Mouse (Mus musculus): Measurements from ENCODE around the gene Vmn2r77. TPM values are rescaled to one million over a fixed set of nuclear protein-coding genes. Genes with fewer than 3 reads are reported as not detected.
"Not testable (repeated sequence)": the region's sequence is repeated elsewhere in the genome, so short reads cannot be mapped to it uniquely, and the experiment has no call there.

Vmn2r77 gene
- total RNA-seq (2015; ENCODE audit: low replicate concordance) (not detected in 2 replicates), total RNA-seq (2017; ENCODE audit: low replicate concordance) (not detected in 2 replicates)

DNA sequence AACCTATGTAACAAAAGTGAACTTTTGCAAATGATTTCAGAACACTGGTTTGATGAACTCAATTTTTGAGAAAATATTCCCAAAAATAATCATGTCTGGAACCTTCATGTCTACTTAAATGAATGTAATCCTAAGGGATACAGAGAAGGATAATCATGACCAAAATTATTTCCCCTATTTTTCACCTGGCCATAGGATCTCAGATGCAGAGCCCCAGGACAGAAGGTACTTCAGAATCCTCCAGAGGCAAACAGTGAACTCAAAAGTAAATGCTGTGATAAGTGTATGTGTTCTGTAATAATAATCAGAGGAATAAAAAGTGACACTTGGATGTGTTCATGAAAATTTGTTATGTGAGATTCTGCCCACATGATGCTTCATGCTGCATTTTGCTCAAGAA is at the start of gene Vmn2r77:
Vmn2r77 (plus strand) TSS at position 301 of the 400 bp plus-strand sequence.
- no peak for ATAC-seq (replicated peaks; ENCODE audit: low FRiP score, poor library complexity, severe bottlenecking)

GRCm38 (mm10) chr7:86760751-86761150 is 34.1 kb upstream of the Vmn2r77 start:
- no peak for ATAC-seq (replicated peaks; ENCODE audit: low FRiP score, poor library complexity, severe bottlenecking)

DNA sequence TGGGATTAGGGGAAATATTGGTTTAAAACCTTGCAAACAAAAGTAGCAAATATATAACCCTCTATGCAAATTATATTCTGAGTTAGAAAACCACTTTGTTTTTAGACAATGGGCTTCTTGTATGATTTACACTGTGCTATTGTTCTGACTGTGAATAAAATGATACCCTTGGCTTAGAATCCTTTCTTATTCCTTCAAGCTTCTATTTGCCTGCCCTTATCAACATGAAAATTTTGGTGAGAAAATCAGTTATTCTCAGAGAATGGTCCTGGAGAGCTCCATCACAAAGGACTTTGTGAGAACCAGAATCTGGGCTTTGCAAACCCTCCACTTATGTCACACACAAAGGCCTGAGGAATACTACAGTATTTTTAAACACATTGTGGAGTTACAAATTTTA is 30.2 kb upstream of the Vmn2r77 start:
- no peak for ATAC-seq (replicated peaks; ENCODE audit: low FRiP score, poor library complexity, severe bottlenecking)

GRCm38 (mm10) chr7:86771621-86772020 is 23.2 kb upstream of the Vmn2r77 start:
- no peak for ATAC-seq (replicated peaks; ENCODE audit: low FRiP score, poor library complexity, severe bottlenecking)

DNA sequence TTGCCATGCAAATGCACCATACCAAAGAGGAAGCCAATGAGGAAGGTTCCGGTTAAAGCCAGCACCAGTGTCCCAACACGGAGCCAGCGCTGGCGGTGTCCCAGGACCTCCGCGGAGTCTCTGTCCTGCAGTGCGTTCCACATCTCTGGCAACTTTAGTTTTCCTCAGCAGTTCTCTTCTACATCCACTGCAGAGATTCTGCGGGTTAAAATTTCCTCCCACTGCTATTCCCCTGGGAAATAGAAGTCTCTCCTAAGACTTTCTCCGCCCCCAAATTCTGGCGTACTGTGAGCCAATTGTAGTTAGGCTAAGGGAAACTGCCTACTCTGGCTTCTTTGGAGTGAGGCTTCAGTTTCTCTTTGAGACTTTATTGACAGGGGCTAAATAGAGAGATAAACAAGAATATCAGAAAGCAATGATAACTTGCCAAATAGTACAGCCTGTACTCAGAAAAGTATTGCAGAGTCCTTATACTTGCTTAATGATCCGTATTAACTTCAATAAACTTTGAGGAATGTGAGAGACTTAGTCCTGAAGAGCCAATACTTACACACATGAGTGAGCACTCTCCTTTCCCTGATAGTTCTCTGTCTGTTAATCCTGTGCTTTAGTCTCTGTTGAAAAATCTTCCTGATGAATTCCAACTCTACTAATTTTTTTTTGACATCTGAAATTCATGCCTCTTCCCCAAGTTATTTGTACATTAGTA is 19.1 kb upstream of the Vmn2r77 start, which contains the start of gene Folh1:
Folh1 (minus strand) TSS at position 327 of the 709 bp plus-strand sequence.
- ATAC-seq (replicated peaks; ENCODE audit: low FRiP score, poor library complexity, severe bottlenecking): no peak

- ATAC-seq (replicated peaks; ENCODE audit: low FRiP score, poor library complexity, severe bottlenecking): not testable (repeated sequence)
These were observed 20.4 kb downstream of the Vmn2r77 start for GRCm38 (mm10) chr7:86815241-86815640.

DNA sequence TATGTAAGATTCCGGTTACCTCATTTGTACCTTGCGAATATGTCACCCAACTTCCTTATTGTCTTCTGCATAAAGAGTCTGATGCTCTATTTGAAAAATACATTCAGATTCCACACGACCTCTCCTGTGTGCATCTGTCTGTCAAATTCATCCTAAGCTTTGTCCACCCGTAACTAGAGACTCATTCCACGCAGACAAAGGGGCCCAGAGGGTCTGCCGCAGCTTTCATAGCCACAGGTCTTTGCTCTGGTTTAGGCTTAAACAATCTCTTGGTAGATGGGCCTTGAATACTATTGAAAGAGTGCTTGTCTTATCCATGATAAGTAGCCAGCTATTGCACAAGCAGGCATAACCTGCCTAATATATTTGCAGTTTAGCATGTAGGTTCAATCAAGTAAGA is 20.9 kb downstream of the Vmn2r77 start:
- ATAC-seq (replicated peaks; ENCODE audit: low FRiP score, poor library complexity, severe bottlenecking): not testable (repeated sequence)

DNA sequence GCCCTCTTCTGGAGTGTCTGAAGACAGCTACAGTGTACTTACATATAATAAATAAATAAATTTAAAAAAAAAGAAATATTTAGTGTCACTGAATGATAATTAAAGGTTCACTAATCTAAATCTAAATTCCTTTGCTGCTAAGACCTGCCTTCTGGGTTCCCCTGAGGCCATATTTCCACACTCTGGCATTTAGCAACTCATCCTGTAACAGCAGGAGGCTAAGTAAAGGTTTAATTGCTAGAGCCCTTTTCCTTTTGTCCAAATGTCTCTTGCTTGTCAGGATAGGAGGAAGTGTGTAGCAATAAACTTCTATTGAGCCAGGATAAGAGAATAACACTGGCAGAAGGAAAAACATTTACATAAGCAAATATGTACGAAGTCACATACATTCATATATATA is 21.6 kb downstream of the Vmn2r77 start:
- no peak for ATAC-seq (replicated peaks; ENCODE audit: low FRiP score, poor library complexity, severe bottlenecking)

Other genes with a start within 250 kb of the Vmn2r77 start
- gene Olfr295, start 211.2 kb upstream of the Vmn2r77 start, total RNA-seq (2015; ENCODE audit: low replicate concordance): not detected in 2 replicates
- gene Olfr295, start 211.2 kb upstream of the Vmn2r77 start, total RNA-seq (2017; ENCODE audit: low replicate concordance): not detected in 2 replicates
- not detected in 2 replicates for gene Olfr294, start 178.4 kb upstream of the Vmn2r77 start, total RNA-seq (2015; ENCODE audit: low replicate concordance)
- gene Olfr294, start 178.4 kb upstream of the Vmn2r77 start, total RNA-seq (2017; ENCODE audit: low replicate concordance): not detected in 2 replicates
- not detected in 2 replicates for gene Olfr293, start 146.0 kb upstream of the Vmn2r77 start, total RNA-seq (2015; ENCODE audit: low replicate concordance)
- gene Olfr293, start 146.0 kb upstream of the Vmn2r77 start, total RNA-seq (2017; ENCODE audit: low replicate concordance): not detected in 2 replicates
- not detected in 2 replicates for gene Olfr292, start 106.7 kb upstream of the Vmn2r77 start, total RNA-seq (2015; ENCODE audit: low replicate concordance)
- gene Olfr292, start 106.7 kb upstream of the Vmn2r77 start, total RNA-seq (2017; ENCODE audit: low replicate concordance): not detected in 2 replicates
- gene Folh1, start 19.1 kb upstream of the Vmn2r77 start, total RNA-seq (2015; ENCODE audit: low replicate concordance): not detected in 2 replicates
- not detected in 2 replicates for gene Folh1, start 19.1 kb upstream of the Vmn2r77 start, total RNA-seq (2017; ENCODE audit: low replicate concordance)
- not detected in 2 replicates for gene Vmn2r78, start 120.1 kb downstream of the Vmn2r77 start, total RNA-seq (2015; ENCODE audit: low replicate concordance)
- gene Vmn2r78, start 120.1 kb downstream of the Vmn2r77 start, total RNA-seq (2017; ENCODE audit: low replicate concordance): not detected in 2 replicates
- not detected in 2 replicates for gene Vmn2r79, start 201.1 kb downstream of the Vmn2r77 start, total RNA-seq (2015; ENCODE audit: low replicate concordance)
- not detected in 2 replicates for gene Vmn2r79, start 201.1 kb downstream of the Vmn2r77 start, total RNA-seq (2017; ENCODE audit: low replicate concordance)